Mouse (Mus musculus): ENCODE data around the gene Sphk2. TPM values are rescaled to one million over a fixed set of nuclear protein-coding genes. Genes with fewer than 3 reads are reported as not detected.
A peak's percentile ranks its signal among the peaks of the same experiment; 100 is the strongest.

The Sphk2 gene
- 29.9 and 31.1 TPM in 2 replicates for polyA plus RNA-seq (2015; fragmentation: Nextera tagmentation; extraction: Ambion mirVana)

GRCm38 (mm10) chr7:45717918-45718297, at the start of gene Sphk2:
Gene Sphk2 (minus strand): TSS chr7:45718002.
- peak; percentile 75 for ATAC-seq
- no peaks in the 10 kb centered on the region for H3K27me3 ChIP-seq (replicated peaks; ENCODE audit: control insufficient read depth, insufficient read depth, low read length)
- H3K36me3 ChIP-seq (ENCODE audit: control insufficient read depth, insufficient read depth): peaks cover 21% of the 10 kb centered on the region
- H3K27ac ChIP-seq (ENCODE audit: low read length): peak within 1 kb of the TSS; percentile 92
- WGBS: under 1% methylated on average over 40 of the region's 41 CpGs
- H3K9me3 ChIP-seq (ENCODE audit: control insufficient read depth, low read length): no peaks in the 10 kb centered on the region
- peak within 1 kb of the TSS; percentile 63 for H3K4me3 ChIP-seq (replicated peaks; ENCODE audit: low read length)
- H3K9ac ChIP-seq (replicated peaks; ENCODE audit: low read depth, low read length): peak within 1 kb of the TSS; percentile 85
- H3K4me1 ChIP-seq (replicated peaks; ENCODE audit: control insufficient read depth, insufficient read depth, low read length): peaks cover 43% of the 10 kb centered on the region
- H3K4me2 ChIP-seq (ENCODE audit: low read length): peak within 1 kb of the TSS; percentile 86

GRCm38 (mm10) chr7:45767500-45767899, 49.7 kb upstream of the Sphk2 start:
- H3K4me2 ChIP-seq (ENCODE audit: low read length): no peak overlapping the region
- no peaks in the 10 kb centered on the region for H3K27me3 ChIP-seq (replicated peaks; ENCODE audit: control insufficient read depth, insufficient read depth, low read length)
- WGBS: 95% methylated on average over 6 of the region's 6 CpGs
- no peak overlapping the region for H3K4me3 ChIP-seq (replicated peaks; ENCODE audit: low read length)
- no peaks in the 10 kb centered on the region for H3K36me3 ChIP-seq (ENCODE audit: control insufficient read depth, insufficient read depth)
- H3K9me3 ChIP-seq (ENCODE audit: control insufficient read depth, low read length): no peaks in the 10 kb centered on the region
- H3K9ac ChIP-seq (replicated peaks; ENCODE audit: low read depth, low read length): no peak overlapping the region
- no peaks in the 10 kb centered on the region for H3K4me1 ChIP-seq (replicated peaks; ENCODE audit: control insufficient read depth, insufficient read depth, low read length)
- no peak overlapping the region for H3K27ac ChIP-seq (ENCODE audit: low read length)
- ATAC-seq: no peak

- H3K4me1 ChIP-seq (replicated peaks; ENCODE audit: control insufficient read depth, insufficient read depth, low read length): no peaks in the 10 kb centered on the region
- no peak overlapping the region for H3K9ac ChIP-seq (replicated peaks; ENCODE audit: low read depth, low read length)
- no peaks in the 10 kb centered on the region for H3K27me3 ChIP-seq (replicated peaks; ENCODE audit: control insufficient read depth, insufficient read depth, low read length)
- no peak overlapping the region for H3K4me3 ChIP-seq (replicated peaks; ENCODE audit: low read length)
- WGBS: 64% methylated on average over 8 of the region's 8 CpGs
- H3K4me2 ChIP-seq (ENCODE audit: low read length): no peak overlapping the region
- H3K9me3 ChIP-seq (ENCODE audit: control insufficient read depth, low read length): no peaks in the 10 kb centered on the region
- H3K36me3 ChIP-seq (ENCODE audit: control insufficient read depth, insufficient read depth): no peaks in the 10 kb centered on the region
- no peak overlapping the region for H3K27ac ChIP-seq (ENCODE audit: low read length)
- no peak for ATAC-seq
Observed at GRCm38 (mm10) chr7:45766764-45767163, 49.0 kb upstream of the Sphk2 start.

- Histone ChIP-seq H3K36me3 (ENCODE audit: control insufficient read depth, insufficient read depth) (no peaks in the 10 kb centered on the region), H3K9me3 (ENCODE audit: control insufficient read depth, low read length) (no peaks in the 10 kb centered on the region), H3K4me1 (replicated peaks; ENCODE audit: control insufficient read depth, insufficient read depth, low read length) (no peaks in the 10 kb centered on the region), H3K4me2 (ENCODE audit: low read length) (no peak overlapping the region), H3K27ac (ENCODE audit: low read length) (no peak overlapping the region), H3K4me3 (replicated peaks; ENCODE audit: low read length) (no peak overlapping the region), H3K27me3 (replicated peaks; ENCODE audit: control insufficient read depth, insufficient read depth, low read length) (no peaks in the 10 kb centered on the region), H3K9ac (replicated peaks; ENCODE audit: low read depth, low read length) (no peak overlapping the region)
- no peak for ATAC-seq
- 64% methylated on average over 8 of the region's 8 CpGs for WGBS
Observed at GRCm38 (mm10) chr7:45765995-45766394, 48.2 kb upstream of the Sphk2 start.

- no peak overlapping the region for H3K27ac ChIP-seq (ENCODE audit: low read length)
- no peak overlapping the region for H3K9ac ChIP-seq (replicated peaks; ENCODE audit: low read depth, low read length)
- 61% methylated on average over 5 of the region's 5 CpGs for WGBS
- no peak overlapping the region for H3K4me3 ChIP-seq (replicated peaks; ENCODE audit: low read length)
- peaks cover 18% of the 10 kb centered on the region for H3K27me3 ChIP-seq (replicated peaks; ENCODE audit: control insufficient read depth, insufficient read depth, low read length)
- no peak overlapping the region for H3K4me2 ChIP-seq (ENCODE audit: low read length)
- no peaks in the 10 kb centered on the region for H3K4me1 ChIP-seq (replicated peaks; ENCODE audit: control insufficient read depth, insufficient read depth, low read length)
- ATAC-seq: no peak
- no peaks in the 10 kb centered on the region for H3K9me3 ChIP-seq (ENCODE audit: control insufficient read depth, low read length)
- H3K36me3 ChIP-seq (ENCODE audit: control insufficient read depth, insufficient read depth): no peaks in the 10 kb centered on the region
Observed at GRCm38 (mm10) chr7:45760151-45760550, 42.3 kb upstream of the Sphk2 start.

- Histone ChIP-seq H3K9ac (replicated peaks; ENCODE audit: low read depth, low read length) (no peak overlapping the region), H3K27ac (ENCODE audit: low read length) (no peak overlapping the region), H3K9me3 (ENCODE audit: control insufficient read depth, low read length) (no peaks in the 10 kb centered on the region), H3K4me2 (ENCODE audit: low read length) (no peak overlapping the region), H3K36me3 (ENCODE audit: control insufficient read depth, insufficient read depth) (no peaks in the 10 kb centered on the region), H3K4me3 (replicated peaks; ENCODE audit: low read length) (no peak overlapping the region), H3K4me1 (replicated peaks; ENCODE audit: control insufficient read depth, insufficient read depth, low read length) (no peaks in the 10 kb centered on the region), H3K27me3 (replicated peaks; ENCODE audit: control insufficient read depth, insufficient read depth, low read length) (peaks cover 18% of the 10 kb centered on the region)
- WGBS: 7% methylated on average over 26 of the region's 27 CpGs
- ATAC-seq: no peak
Observed at GRCm38 (mm10) chr7:45759400-45759799, 41.6 kb upstream of the Sphk2 start.

GRCm38 (mm10) chr7:45755703-45756102, 37.9 kb upstream of the Sphk2 start:
- Histone ChIP-seq H3K9me3 (ENCODE audit: control insufficient read depth, low read length) (no peaks in the 10 kb centered on the region), H3K27me3 (replicated peaks; ENCODE audit: control insufficient read depth, insufficient read depth, low read length) (peaks cover 18% of the 10 kb centered on the region), H3K36me3 (ENCODE audit: control insufficient read depth, insufficient read depth) (no peaks in the 10 kb centered on the region), H3K4me3 (replicated peaks; ENCODE audit: low read length) (no peak overlapping the region), H3K9ac (replicated peaks; ENCODE audit: low read depth, low read length) (no peak overlapping the region), H3K4me2 (ENCODE audit: low read length) (no peak overlapping the region), H3K27ac (ENCODE audit: low read length) (no peak overlapping the region), H3K4me1 (replicated peaks; ENCODE audit: control insufficient read depth, insufficient read depth, low read length) (no peaks in the 10 kb centered on the region)
- ATAC-seq: no peak
- 55% methylated on average over 6 of the region's 6 CpGs for WGBS

GRCm38 (mm10) chr7:45750162-45750561, 32.4 kb upstream of the Sphk2 start:
- WGBS: 74% methylated on average over 9 of the region's 9 CpGs
- Histone ChIP-seq H3K9me3 (ENCODE audit: control insufficient read depth, low read length) (no peaks in the 10 kb centered on the region), H3K27ac (ENCODE audit: low read length) (no peak overlapping the region), H3K27me3 (replicated peaks; ENCODE audit: control insufficient read depth, insufficient read depth, low read length) (no peaks in the 10 kb centered on the region), H3K4me3 (replicated peaks; ENCODE audit: low read length) (no peak overlapping the region), H3K4me2 (ENCODE audit: low read length) (no peak overlapping the region), H3K4me1 (replicated peaks; ENCODE audit: control insufficient read depth, insufficient read depth, low read length) (peaks cover 4% of the 10 kb centered on the region), H3K9ac (replicated peaks; ENCODE audit: low read depth, low read length) (no peak overlapping the region), H3K36me3 (ENCODE audit: control insufficient read depth, insufficient read depth) (no peaks in the 10 kb centered on the region)
- ATAC-seq: no peak

GRCm38 (mm10) chr7:45749401-45749800, 31.6 kb upstream of the Sphk2 start:
- no peaks in the 10 kb centered on the region for H3K9me3 ChIP-seq (ENCODE audit: control insufficient read depth, low read length)
- H3K27me3 ChIP-seq (replicated peaks; ENCODE audit: control insufficient read depth, insufficient read depth, low read length): no peaks in the 10 kb centered on the region
- H3K4me2 ChIP-seq (ENCODE audit: low read length): no peak overlapping the region
- no peak overlapping the region for H3K4me3 ChIP-seq (replicated peaks; ENCODE audit: low read length)
- no peak overlapping the region for H3K9ac ChIP-seq (replicated peaks; ENCODE audit: low read depth, low read length)
- 38% methylated on average over 10 of the region's 10 CpGs for WGBS
- no peaks in the 10 kb centered on the region for H3K36me3 ChIP-seq (ENCODE audit: control insufficient read depth, insufficient read depth)
- H3K27ac ChIP-seq (ENCODE audit: low read length): no peak overlapping the region
- ATAC-seq: no peak
- H3K4me1 ChIP-seq (replicated peaks; ENCODE audit: control insufficient read depth, insufficient read depth, low read length): peaks cover 4% of the 10 kb centered on the region

GRCm38 (mm10) chr7:45748110-45748509, 30.3 kb upstream of the Sphk2 start:
- Histone ChIP-seq H3K27ac (ENCODE audit: low read length) (no peak overlapping the region), H3K4me2 (ENCODE audit: low read length) (no peak overlapping the region), H3K9me3 (ENCODE audit: control insufficient read depth, low read length) (no peaks in the 10 kb centered on the region), H3K9ac (replicated peaks; ENCODE audit: low read depth, low read length) (no peak overlapping the region), H3K4me3 (replicated peaks; ENCODE audit: low read length) (no peak overlapping the region), H3K27me3 (replicated peaks; ENCODE audit: control insufficient read depth, insufficient read depth, low read length) (no peaks in the 10 kb centered on the region), H3K36me3 (ENCODE audit: control insufficient read depth, insufficient read depth) (no peaks in the 10 kb centered on the region), H3K4me1 (replicated peaks; ENCODE audit: control insufficient read depth, insufficient read depth, low read length) (peaks cover 4% of the 10 kb centered on the region)
- 79% methylated on average over 7 of the region's 7 CpGs for WGBS
- no peak for ATAC-seq

Measured in forebrain, embryonic 16.5 days (tissue).